ENCODE assay signal across 32 mouse cellular contexts in the genomic region with DNA sequence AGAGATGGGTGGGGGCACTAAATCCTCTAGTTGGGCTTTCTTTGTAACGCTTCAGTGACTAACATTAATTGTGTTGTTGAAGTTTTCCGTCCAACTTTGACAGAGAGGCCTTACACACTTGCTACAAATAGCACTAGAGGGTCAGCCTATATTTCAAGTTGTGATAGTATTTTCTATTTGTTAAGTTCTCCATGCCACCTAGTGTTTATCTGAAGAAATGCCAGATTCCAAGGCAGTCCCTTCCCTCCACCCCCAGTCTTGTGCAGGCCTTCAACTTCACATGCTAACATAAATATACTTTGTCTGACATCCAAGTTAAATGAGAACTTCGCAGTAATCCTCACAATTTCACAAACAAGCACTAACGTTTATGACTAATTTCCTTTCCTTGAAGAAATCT. TPM values are rescaled to one million over a fixed set of nuclear protein-coding genes. Genes with fewer than 3 reads are reported as not detected.
DNase-seq lines count a peak whose midpoint lies in the region; ATAC-seq and TF ChIP-seq lines count a peak whose summit lies in the region.
"Had no signal": no experiment of that assay in that cellular context is flagged by ENCODE, and none has a peak within 500 bp of the region (broad histone marks: within the 10 kb centered on the region; RNA-seq: fewer than 3 reads in every experiment).

No protein-coding gene starts in this region.

- no peak overlapping the region for H3K27ac ChIP-seq in embryonic facial prominence, embryonic 14.5 days (replicated peaks; ENCODE audit: low read depth, low read length)
- no peak overlapping the region for H3K27ac ChIP-seq in embryonic facial prominence, embryonic 10.5 days (replicated peaks)
- no peak overlapping the region for H3K27ac ChIP-seq in left cerebral cortex, adult 2 months
- H3K27ac ChIP-seq: forebrain, embryonic 12.5 days; gastrocnemius, adult 2 months; hindbrain, embryonic 15.5 days; intestine, embryonic 15.5 days; kidney, embryonic 15.5 days; midbrain, embryonic 15.5 days; stomach, embryonic 15.5 days had no signal

- peak; percentile 19 for TF ChIP-seq CTCF in left cerebral cortex, adult 2 months (IDR thresholded peaks at IDR 0.05)
- no peak for TF ChIP-seq CTCF in brain, embryonic 14.5 days (IDR thresholded peaks at IDR 0.05; ENCODE audit: borderline replicate concordance, extremely low read depth, insufficient read depth, insufficient read length)

- intact Hi-C loops in left cerebral cortex, adult 2 months (cut with DNase I) = no loop called here

- H3K4me1 ChIP-seq in embryonic facial prominence, embryonic 14.5 days (ENCODE audit: control insufficient read depth, insufficient read depth, low read length) = no peaks in the 10 kb centered on the region
- no peaks in the 10 kb centered on the region for H3K4me1 ChIP-seq in embryonic facial prominence, embryonic 10.5 days
- H3K4me1 ChIP-seq: forebrain, embryonic 12.5 days; hindbrain, embryonic 15.5 days; intestine, embryonic 15.5 days; kidney, embryonic 15.5 days; megakaryocyte, embryonic 14.5 days; midbrain, embryonic 15.5 days; stomach, embryonic 15.5 days had no signal

- H3K4me2 ChIP-seq in embryonic facial prominence, embryonic 14.5 days (ENCODE audit: low read depth, low read length) = no peak overlapping the region
- H3K4me2 ChIP-seq: forebrain, embryonic 12.5 days; hindbrain, embryonic 15.5 days; intestine, embryonic 15.5 days; kidney, embryonic 15.5 days; liver, embryonic 11.5 days; midbrain, embryonic 15.5 days; stomach, embryonic 15.5 days had no signal

- DNase-seq in embryonic facial prominence, embryonic 14.5 days (ENCODE audit: low spot score) = peak; percentile 24
- no peak for DNase-seq in embryonic facial prominence, embryonic 10.5 days (ENCODE audit: low spot score)
- no peak for DNase-seq in left cerebral cortex, adult 2 months (ENCODE audit: extremely low spot score in 1 of 2, low spot score in 2 of 2)
- DNase-seq in left cerebral cortex, adult 8-10 months (ENCODE audit: low spot score in 2 of 2) = no peak
- peak; percentile 12 for DNase-seq in 3T3-L1 (ENCODE audit: low read depth, low spot score)
- DNase-seq in brain, embryonic 14.5 days (ENCODE audit: low read depth) = peak; percentile 18
- DNase-seq: adrenal gland, adult 2 months; cerebellum, adult 9-10 months; gastrocnemius, adult 2 months; heart, postnatal 4 days; kidney, postnatal 4 days; liver, postnatal 0 days; right cerebral cortex, postnatal 4 days; thymus, adult 18-20 months; thymus, postnatal 4 days had no signal

- H3K4me3 ChIP-seq in embryonic facial prominence, embryonic 14.5 days (ENCODE audit: low read depth, low read length) = no peak overlapping the region
- no peak overlapping the region for H3K4me3 ChIP-seq in embryonic facial prominence, embryonic 10.5 days
- no peak overlapping the region for H3K4me3 ChIP-seq in left cerebral cortex, adult 2 months
- H3K4me3 ChIP-seq: forebrain, embryonic 12.5 days; gastrocnemius, adult 2 months; hindbrain, embryonic 15.5 days; intestine, embryonic 15.5 days; kidney, embryonic 15.5 days; megakaryocyte, embryonic 14.5 days; midbrain, embryonic 15.5 days; stomach, embryonic 15.5 days had no signal

- ATAC-seq in embryonic facial prominence, embryonic 14.5 days (ENCODE audit: low read depth) = no peak
- ATAC-seq in frontal cortex, adult (ENCODE audit: low TSS enrichment) = no peak
- ATAC-seq: CD4-positive, CD25-positive, alpha-beta regulatory T cell, adult 4 months; intestine, embryonic 15.5 days; liver, postnatal 0 days; midbrain, embryonic 15.5 days had no signal

- H3K27me3 ChIP-seq in embryonic facial prominence, embryonic 14.5 days (replicated peaks; ENCODE audit: control insufficient read depth, insufficient read depth, low read length) = no peaks in the 10 kb centered on the region
- no peaks in the 10 kb centered on the region for H3K27me3 ChIP-seq in embryonic facial prominence, embryonic 10.5 days (replicated peaks; ENCODE audit: low read depth, poor library complexity, severe bottlenecking)
- H3K27me3 ChIP-seq: forebrain, embryonic 12.5 days; hindbrain, embryonic 15.5 days; intestine, embryonic 15.5 days; kidney, embryonic 15.5 days; midbrain, embryonic 15.5 days; stomach, embryonic 15.5 days had no signal

- H3K36me3 ChIP-seq in embryonic facial prominence, embryonic 14.5 days (ENCODE audit: control insufficient read depth, insufficient read depth, low read length) = no peaks in the 10 kb centered on the region
- no peaks in the 10 kb centered on the region for H3K36me3 ChIP-seq in embryonic facial prominence, embryonic 10.5 days (replicated peaks)
- H3K36me3 ChIP-seq: forebrain, embryonic 12.5 days; hindbrain, embryonic 15.5 days; intestine, embryonic 15.5 days; kidney, embryonic 15.5 days; midbrain, embryonic 15.5 days; stomach, embryonic 15.5 days had no signal

- no peaks in the 10 kb centered on the region for H3K9me3 ChIP-seq in embryonic facial prominence, embryonic 14.5 days (ENCODE audit: control insufficient read depth, low read length)
- H3K9me3 ChIP-seq in embryonic facial prominence, embryonic 10.5 days = 0 out of 2 replicates have a peak, but pooled peaks cover 2% of the 10 kb centered on the region
- H3K9me3 ChIP-seq: forebrain, embryonic 12.5 days; hindbrain, embryonic 15.5 days; intestine, embryonic 15.5 days; kidney, embryonic 15.5 days; midbrain, embryonic 15.5 days; stomach, embryonic 15.5 days had no signal

- H3K9ac ChIP-seq in embryonic facial prominence, embryonic 14.5 days (ENCODE audit: low read depth, low read length) = no peak overlapping the region
- H3K9ac ChIP-seq: forebrain, embryonic 12.5 days; hindbrain, embryonic 15.5 days; intestine, embryonic 15.5 days; kidney, embryonic 15.5 days; liver, postnatal 0 days; midbrain, embryonic 15.5 days; stomach, embryonic 15.5 days had no signal

- 53% methylated on average over 4 of the region's 4 CpGs for WGBS in embryonic facial prominence, embryonic 14.5 days
- WGBS in embryonic facial prominence, embryonic 10.5 days = 78% methylated on average over 4 of the region's 4 CpGs

- no peak for TF ChIP-seq POLR2A in brain, embryonic 14.5 days (IDR thresholded peaks at IDR 0.05; ENCODE audit: borderline replicate concordance, extremely low read depth, insufficient read depth, insufficient read length, poor library complexity, severe bottlenecking)

RNA-seq across cellular contexts. Expression of a gene that starts 26.9 kb away (rescaled TPM):
- not detected in 2 replicates for polyA plus RNA-seq in embryonic facial prominence, embryonic 14.5 days (2014; fragmentation: Nextera tagmentation; extraction: Ambion mirVana)
- not detected in 2 replicates for polyA plus RNA-seq in embryonic facial prominence, embryonic 10.5 days (2016; fragmentation: Nextera tagmentation; extraction: Ambion mirVana)
- total RNA-seq in left cerebral cortex, adult 2 months (2021) = not detected
- total RNA-seq in left cerebral cortex, adult 8-10 months (2022) = not detected
- polyA plus RNA-seq in brain, embryonic 14.5 days (2012; rRNA removed) = not detected in 2 replicates
- total RNA-seq: adrenal gland, adult 2 months; common myeloid progenitor, adult 5-6 weeks; gastrocnemius, adult 2 months; gastrocnemius, postnatal 4 days; heart, postnatal 4 days; layer of hippocampus, postnatal 10 days had no signal
- polyA plus RNA-seq: adrenal gland, adult 2 months; CD4-positive, CD25-positive, alpha-beta regulatory T cell, adult 4 months; embryonic facial prominence, embryonic 11.5 days; forebrain, embryonic 12.5 days; heart, embryonic 16.5 days; hindbrain, embryonic 15.5 days; intestine, embryonic 15.5 days; kidney, embryonic 15.5 days; limb, embryonic 11.5 days; liver, embryonic 11.5 days; liver, postnatal 0 days; midbrain, embryonic 15.5 days; neural tube, embryonic 14.5 days; stomach, embryonic 15.5 days had no signal

Comparison
In these comparisons a context has a peak if more than half of its experiments do, and no peak if none do; other contexts are left out.
1. DNase-seq: peak in embryonic facial prominence, embryonic 14.5 days (single experiment), 3T3-L1 (single experiment) and brain, embryonic 14.5 days (single experiment); none in embryonic facial prominence, embryonic 10.5 days (single experiment), left cerebral cortex, adult 2 months (0 of 2) and left cerebral cortex, adult 8-10 months (0 of 2).